Mouse (Mus musculus) cerebellum, adult (tissue): Measurements from ENCODE around the gene Slc41a3.

ENCODE experiments used
- ATAC-seq: cut with Nextera tagmentation; 2 replicates; pipeline ENCODE4 v1.9.2; 2017; ENCODE audit warnings: mild to moderate bottlenecking, moderate library complexity, mixed read lengths; ENCODE audit not compliant: insufficient number of reproducible peaks, low FRiP score, low TSS enrichment

The Slc41a3 gene

GRCm38 (mm10) chr6:90597060-90597459 lies 7.5 kb upstream of the Slc41a3 start:
- no peak for ATAC-seq

- ATAC-seq: peak; percentile 90
These were observed 6.9 kb upstream of the Slc41a3 start for GRCm38 (mm10) chr6:90597592-90597991.

GRCm38 (mm10) chr6:90598197-90598596 lies 6.3 kb upstream of the Slc41a3 start:
- no peak for ATAC-seq

GRCm38 (mm10) chr6:90600351-90600750 lies 4.2 kb upstream of the Slc41a3 start:
- no peak for ATAC-seq

- no peak for ATAC-seq
These were observed 2.8 kb upstream of the Slc41a3 start for GRCm38 (mm10) chr6:90601736-90602135.

DNA sequence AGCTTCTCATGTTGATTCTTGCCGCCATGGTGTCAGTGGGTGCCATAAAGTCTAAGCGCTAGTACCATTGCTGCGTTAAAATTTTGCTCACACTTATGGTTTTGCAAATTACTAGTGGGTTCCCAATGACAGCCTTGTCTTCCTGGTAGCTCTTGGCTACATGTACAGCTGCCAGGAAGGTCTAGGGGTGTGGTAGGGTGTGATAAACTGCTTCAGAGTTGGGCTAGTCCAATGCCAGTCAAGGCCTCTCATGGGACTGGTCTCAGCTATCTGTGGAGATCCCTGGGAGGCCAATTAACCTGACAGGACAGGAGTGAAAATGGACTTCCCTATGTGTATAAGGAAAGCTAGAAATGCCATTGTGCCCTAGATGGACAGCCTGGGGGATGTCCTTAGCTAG lies 2.2 kb upstream of the Slc41a3 start:
- no peak for ATAC-seq

GRCm38 (mm10) chr6:90603126-90603525 lies 1.4 kb upstream of the Slc41a3 start:
- no peak for ATAC-seq

DNA sequence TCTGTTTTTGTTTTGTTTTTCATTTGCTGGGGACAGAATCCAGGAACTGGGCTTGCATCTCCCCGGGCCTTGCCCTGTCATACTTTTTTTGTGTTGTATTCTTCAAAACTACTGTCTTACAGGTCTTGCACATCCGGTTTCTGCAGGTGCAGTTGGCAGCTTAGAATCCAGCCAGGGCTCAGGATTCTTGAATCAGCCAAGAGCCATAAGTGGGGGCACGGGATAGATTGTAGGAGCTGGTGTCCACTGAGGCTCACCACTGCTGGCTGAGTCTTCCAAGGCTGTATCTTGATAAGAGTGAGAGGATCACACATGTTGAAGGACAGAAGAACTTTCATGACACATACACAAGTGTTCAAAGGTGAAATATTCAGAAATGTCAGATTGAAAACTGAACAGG lies 395 bp upstream of the Slc41a3 start:
- peak; percentile 4; the same call in 1 of the 2 replicates for ATAC-seq

DNA sequence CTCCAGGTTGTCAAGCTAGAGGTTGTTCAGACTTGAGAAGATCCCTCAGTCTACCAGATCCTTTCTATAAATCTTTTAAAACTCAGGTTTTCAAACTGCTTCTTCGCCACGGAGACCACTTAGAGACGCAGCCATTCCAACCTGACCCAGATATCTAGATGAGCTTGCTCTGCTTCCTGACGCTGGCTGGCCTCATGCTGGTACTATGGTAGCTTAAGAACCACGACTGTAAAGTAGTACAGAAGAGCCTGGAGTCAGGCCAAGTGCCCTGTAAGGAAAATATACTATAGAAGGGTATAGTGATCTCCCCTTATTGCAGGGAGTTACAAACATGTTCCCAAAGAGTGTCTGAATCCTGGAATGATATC lies 757 bp downstream of the Slc41a3 start:
- ATAC-seq: no peak

DNA sequence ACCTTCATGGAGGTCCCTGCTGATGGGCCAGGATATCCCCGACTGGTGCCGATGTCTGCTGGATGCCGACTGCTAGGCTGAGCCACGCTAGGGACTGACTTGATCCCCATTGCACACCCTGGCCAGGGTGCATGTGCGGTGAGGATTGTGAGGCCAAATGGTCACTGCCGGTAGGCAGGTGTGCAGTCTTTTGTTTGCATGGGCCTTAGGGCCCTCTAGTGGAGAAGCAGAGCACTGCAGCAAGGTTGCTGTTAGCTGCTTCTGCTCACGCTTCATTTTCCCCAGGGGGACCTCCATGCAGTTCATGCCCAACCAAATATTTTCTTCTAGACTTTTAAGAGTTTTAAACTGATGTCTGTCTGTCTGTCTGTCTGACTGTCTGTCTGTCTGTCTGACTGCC lies 2.0 kb downstream of the Slc41a3 start:
- no peak for ATAC-seq

GRCm38 (mm10) chr6:90607196-90607595 lies 2.7 kb downstream of the Slc41a3 start:
- ATAC-seq: no peak

DNA sequence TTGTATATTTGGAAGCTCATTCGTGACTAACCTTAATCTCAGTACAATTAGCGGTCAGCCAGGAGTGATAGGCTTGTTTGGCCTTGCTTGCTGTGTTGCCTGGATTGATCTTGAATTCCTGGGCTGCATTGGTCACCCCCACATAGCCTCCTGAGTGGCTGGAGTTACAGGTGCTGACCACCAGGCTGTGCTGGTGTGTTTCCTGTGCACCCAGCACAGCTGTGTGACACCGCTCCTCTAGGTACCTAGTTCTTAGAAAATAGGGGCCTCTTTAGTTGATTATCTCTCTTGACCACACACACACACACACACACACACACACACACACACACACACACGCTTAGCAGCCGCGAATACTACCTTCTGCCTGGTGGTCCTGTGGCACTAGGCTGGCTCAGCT lies 3.7 kb downstream of the Slc41a3 start:
- no peak for ATAC-seq

DNA sequence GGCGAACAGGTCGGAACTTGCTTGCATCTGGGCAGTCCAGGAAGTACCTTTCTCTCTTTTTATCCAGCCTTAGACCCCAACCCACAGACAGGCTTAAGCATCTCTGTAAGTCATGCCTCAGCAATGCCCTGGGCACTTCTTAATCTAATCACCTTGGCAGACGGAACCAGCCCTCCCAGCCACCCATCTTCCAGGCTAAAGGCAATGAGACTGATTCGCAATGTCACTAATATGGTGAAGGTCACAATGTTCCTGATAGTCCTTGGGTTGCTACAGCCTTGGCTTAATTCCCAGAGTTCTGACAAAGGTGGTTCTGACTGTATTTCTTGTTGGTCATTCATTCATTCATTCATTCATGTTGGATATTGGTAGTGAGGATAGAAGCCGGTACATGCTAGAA lies 5.7 kb downstream of the Slc41a3 start:
- no peak for ATAC-seq

DNA sequence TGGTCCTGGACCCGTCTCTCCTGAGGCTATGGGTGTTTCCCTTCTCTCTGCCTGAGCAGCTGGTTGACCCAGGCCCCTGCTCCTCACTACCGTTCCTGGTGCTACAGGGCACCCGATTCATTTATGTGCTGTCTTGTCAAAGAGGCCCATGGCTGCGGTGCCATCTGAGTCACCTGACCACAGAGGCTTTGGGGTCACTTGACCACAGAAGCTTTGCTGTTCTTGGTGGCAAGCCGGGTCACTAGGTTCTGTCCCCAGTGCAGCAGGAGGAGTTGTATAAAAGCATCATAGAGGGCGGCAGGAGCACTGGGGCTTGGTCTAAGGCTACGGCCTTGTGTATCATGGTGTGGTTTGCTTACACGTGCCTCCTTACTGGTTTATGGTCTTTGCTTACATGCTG lies 8.8 kb downstream of the Slc41a3 start:
- ATAC-seq: no peak

GRCm38 (mm10) chr6:90615362-90615761 lies 10.8 kb downstream of the Slc41a3 start:
- ATAC-seq: no peak

DNA sequence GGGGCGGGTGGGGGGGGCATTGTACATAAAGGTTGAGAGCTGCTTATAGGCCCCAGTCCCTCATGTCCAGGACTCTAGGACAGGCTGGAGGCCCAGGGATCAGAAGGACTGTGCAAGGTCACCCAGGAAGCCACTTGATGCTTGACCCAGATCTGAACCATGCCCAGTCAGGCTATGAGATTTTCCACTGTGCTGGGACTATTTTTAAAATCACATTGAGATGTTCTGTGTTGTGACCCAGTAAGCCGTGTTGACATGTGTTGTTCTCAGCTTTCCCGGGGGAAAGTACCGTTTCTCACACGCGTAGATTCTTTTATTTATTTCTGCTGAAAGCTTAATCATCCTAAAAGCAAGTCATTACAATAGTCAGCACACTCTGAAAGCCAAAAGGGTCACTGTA lies 11.5 kb downstream of the Slc41a3 start:
- no peak for ATAC-seq

GRCm38 (mm10) chr6:90616481-90616880 lies 12.0 kb downstream of the Slc41a3 start:
- ATAC-seq: no peak

DNA sequence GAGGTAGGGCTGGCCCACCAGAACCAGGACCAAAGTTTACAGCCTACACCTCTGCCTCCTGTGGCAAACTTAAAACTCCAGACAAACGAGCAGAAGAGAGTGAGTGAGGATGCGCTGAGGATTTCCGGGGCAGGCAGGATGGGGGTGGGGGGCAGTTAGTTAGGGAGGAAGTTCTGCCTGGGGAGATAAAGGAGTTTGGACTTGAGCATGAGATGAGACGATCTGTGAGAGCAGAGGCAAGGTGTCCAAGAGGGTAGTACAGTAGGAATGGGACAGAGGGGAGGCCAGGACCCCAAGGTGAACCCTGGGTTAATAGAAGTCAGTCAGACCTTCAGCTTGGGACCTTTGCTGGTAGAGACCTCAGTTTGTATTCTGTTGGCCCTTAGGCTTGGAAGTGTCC lies 13.7 kb downstream of the Slc41a3 start:
- ATAC-seq: no peak

- no peak for ATAC-seq
These were observed 14.5 kb downstream of the Slc41a3 start for GRCm38 (mm10) chr6:90618821-90619636.

- no peak for ATAC-seq
These were observed 15.4 kb downstream of the Slc41a3 start for GRCm38 (mm10) chr6:90619936-90620335.

DNA sequence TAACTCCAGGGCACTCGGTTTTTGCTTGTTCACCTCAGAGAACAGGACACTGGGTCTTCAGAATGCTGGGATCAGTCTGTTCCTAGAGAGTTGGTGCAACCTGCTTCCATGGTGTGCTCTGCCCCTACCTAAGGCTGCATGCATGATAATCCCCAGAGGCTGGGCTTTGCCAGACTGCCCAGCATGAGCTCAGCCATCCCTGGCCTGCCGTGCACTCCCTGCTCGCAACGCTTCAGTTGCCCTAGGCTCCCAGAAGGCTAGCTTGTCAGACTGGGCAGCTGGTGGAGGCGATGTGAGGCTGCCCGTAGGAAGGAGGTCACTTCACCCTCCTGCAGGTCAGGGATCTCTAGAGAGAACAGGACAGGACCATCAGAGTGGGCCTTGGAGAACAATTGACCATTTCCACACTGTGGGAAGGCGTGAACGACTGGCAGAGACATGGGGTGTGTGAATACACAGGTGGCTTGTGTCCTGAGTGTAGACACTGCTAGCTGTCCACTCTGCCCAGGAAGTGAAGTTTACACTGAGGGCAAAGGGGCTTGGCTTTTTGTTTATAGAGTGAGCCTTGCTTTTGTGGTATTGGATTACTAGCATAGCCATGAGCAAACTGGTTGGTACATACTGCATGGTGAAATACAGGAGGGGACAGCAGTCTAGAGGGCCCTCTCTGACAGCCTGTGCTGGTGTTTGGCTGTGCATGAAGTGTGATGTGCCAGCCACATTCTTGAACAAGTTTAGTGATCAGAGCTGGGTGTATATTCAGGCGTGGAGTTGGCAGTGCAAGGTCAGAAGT lies 16.5 kb downstream of the Slc41a3 start:
- no peak for ATAC-seq

DNA sequence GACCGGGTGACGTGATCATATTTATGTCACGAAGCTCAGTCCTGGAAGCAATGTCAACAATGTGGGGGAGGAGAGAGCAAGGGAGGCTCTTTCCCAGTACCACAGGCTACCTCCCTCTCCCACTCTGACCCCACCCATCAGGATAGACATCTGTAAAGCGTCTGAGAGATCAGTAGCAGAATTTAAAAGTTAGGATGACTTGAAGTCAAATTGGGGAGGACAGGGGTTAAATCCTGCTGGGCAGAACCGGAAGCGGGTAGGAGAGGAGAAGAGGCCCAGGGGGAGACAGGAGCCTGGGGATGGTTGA lies 17.0 kb downstream of the Slc41a3 start:
- ATAC-seq: no peak
